Mouse (Mus musculus) forebrain, postnatal 0 days (tissue): ENCODE measurements around the gene Ccsap. TPM values are rescaled to one million over a fixed set of nuclear protein-coding genes. Genes with fewer than 3 reads are reported as not detected.

Experiments
- ATAC-seq: fragments of 200-750 bp; cut with Nextera tagmentation; 2 replicates; pipeline ENCODE4 v1.8.0; 2017; ENCODE audit warnings: mild to moderate bottlenecking, moderate library complexity
- DNase-seq: peaks from one replicate; pipeline ENCODE4 v3.0.0-alpha.2; 2015
- H3K27ac ChIP-seq: fragments of 300-500 bp; sonication (generic); 2 replicates; pipeline ENCODE4 v1.5.1; 2014; ENCODE audit warnings: low read depth, mild to moderate bottlenecking, antibody characterized with exemption, low read length, moderate library complexity, mixed read lengths
- H3K27me3 ChIP-seq: fragments of 300-500 bp; sonication (generic); 2 replicates; pipeline ENCODE4 v1.6.1; 2014; ENCODE audit warnings: mild to moderate bottlenecking, low read length, mixed read lengths; ENCODE audit not compliant: insufficient read depth
- H3K36me3 ChIP-seq: fragments of 300-500 bp; sonication (generic); 2 replicates; pipeline ENCODE4 v1.6.1; 2014; ENCODE audit warnings: mild to moderate bottlenecking, moderate library complexity; ENCODE audit not compliant: insufficient read depth
- H3K4me1 ChIP-seq: fragments of 300-500 bp; sonication (generic); 2 replicates; pipeline ENCODE4 v1.6.1; 2014; ENCODE audit warnings: antibody characterized with exemption; ENCODE audit not compliant: insufficient read depth
- H3K4me2 ChIP-seq: fragments of 300-500 bp; sonication (generic); 2 replicates; pipeline ENCODE4 v1.6.1; 2014; ENCODE audit warnings: low read depth, mild to moderate bottlenecking, moderate library complexity
- H3K4me3 ChIP-seq: fragments of 300-500 bp; sonication (generic); 2 replicates; pipeline ENCODE4 v1.5.1; 2014; ENCODE audit warnings: low read depth, low read length, mixed read lengths
- H3K9ac ChIP-seq: fragments of 300-500 bp; sonication (generic); 2 replicates; pipeline ENCODE4 v1.6.1; 2014; ENCODE audit warnings: mild to moderate bottlenecking
- H3K9me3 ChIP-seq: fragments of 300-500 bp; sonication (generic); 2 replicates; pipeline ENCODE4 v1.6.1; 2016; ENCODE audit warnings: low read length
- CTCF ChIP-seq: sonication (generic); IDR thresholded peaks from 2 replicates; pipeline ENCODE4 v1.5.1; 2016; ENCODE audit warnings: antibody characterized with exemption, control low read depth, low read depth
- WGBS: fragments of 180-500 bp; shearing (Covaris S2); extraction: QIAGEN DNeasy Blood & Tissue Kit; methylation state at CpG from one replicate; pipeline ENCODE4 v1.1.7; 2014; 5-methylcytosine and 5-hydroxymethylcytosine counted together
- polyA plus RNA-seq: library from polyadenylated mRNA; unstranded; fragments of >200 nt; fragmentation: Nextera tagmentation; extraction: Ambion mirVana; gene quantifications from 2 replicates; pipeline ENCODE4 v1.2.1, GENCODE M21; 2015
- total RNA-seq: library from RNA; depleted of rRNA; stranded (reverse); fragments of >200 nt; gene quantifications from 2 replicates; pipeline ENCODE4 v1.2.3, GENCODE M21; 2014

Gene Ccsap
- total and polyA plus RNA-seq, 2 experiments from 2014 or later: 10.6 to 21.8 TPM

GRCm38 (mm10) chr8:123803639-123804038 lies 56.4 kb downstream of the Ccsap start:
- Histone ChIP-seq H3K4me1 (peaks cover 19% of the 10 kb centered on the region), H3K9me3 (no peaks in the 10 kb centered on the region), H3K27ac (no peak overlapping the region), H3K36me3 (no peaks in the 10 kb centered on the region), H3K4me2 (no peak overlapping the region), H3K9ac (no peak overlapping the region), H3K4me3 (no peak overlapping the region), H3K27me3 (no peaks in the 10 kb centered on the region)
- DNase-seq (no peak), ATAC-seq (no peak)
- no peak for TF ChIP-seq CTCF
- WGBS: 89% methylated on average over 1 of the region's 1 CpGs

- 89% methylated on average over 2 of the region's 2 CpGs for WGBS
Observed at GRCm38 (mm10) chr8:123801538-123801937, 58.5 kb downstream of the Ccsap start.

GRCm38 (mm10) chr8:123800867-123801266 lies 59.1 kb downstream of the Ccsap start:
- WGBS: 94% methylated on average over 7 of the region's 7 CpGs
- no peak overlapping the region for H3K4me2 ChIP-seq
- DNase-seq: no peak

More at GRCm38 (mm10) chr8:123801538-123801937, 58.5 kb downstream of the Ccsap start:
- Histone ChIP-seq H3K4me1 (0 out of 2 replicates have a peak, but pooled peaks cover 3% of the 10 kb centered on the region), H3K27me3 (no peaks in the 10 kb centered on the region), H3K4me2 (no peak overlapping the region), H3K9ac (no peak overlapping the region), H3K36me3 (no peaks in the 10 kb centered on the region), H3K27ac (no peak overlapping the region), H3K4me3 (no peak overlapping the region), H3K9me3 (no peaks in the 10 kb centered on the region)
- DNase-seq (no peak), ATAC-seq (no peak)
- no peak for TF ChIP-seq CTCF

GRCm38 (mm10) chr8:123799885-123800284 lies 60.1 kb downstream of the Ccsap start:
- Histone ChIP-seq H3K4me2 (no peak overlapping the region), H3K36me3 (no peaks in the 10 kb centered on the region), H3K4me1 (no peaks in the 10 kb centered on the region), H3K27ac (no peak overlapping the region), H3K4me3 (no peak overlapping the region), H3K27me3 (no peaks in the 10 kb centered on the region), H3K9me3 (no peaks in the 10 kb centered on the region), H3K9ac (no peak overlapping the region)
- ATAC-seq: no peak
- DNase-seq: no peak
- TF ChIP-seq CTCF: no peak
- 68% methylated on average over 3 of the region's 3 CpGs for WGBS

More at GRCm38 (mm10) chr8:123800867-123801266, 59.1 kb downstream of the Ccsap start:
- TF ChIP-seq CTCF: no peak
- Histone ChIP-seq H3K36me3 (no peaks in the 10 kb centered on the region), H3K27me3 (no peaks in the 10 kb centered on the region), H3K4me1 (0 out of 2 replicates have a peak, but pooled peaks cover 3% of the 10 kb centered on the region), H3K27ac (no peak overlapping the region), H3K4me3 (no peak overlapping the region), H3K9me3 (no peaks in the 10 kb centered on the region), H3K9ac (no peak overlapping the region)
- no peak for ATAC-seq

GRCm38 (mm10) chr8:123799434-123799833 lies 60.6 kb downstream of the Ccsap start:
- no peak for ATAC-seq
- TF ChIP-seq CTCF: no peak
- Histone ChIP-seq H3K4me2 (no peak overlapping the region), H3K4me1 (no peaks in the 10 kb centered on the region), H3K27me3 (no peaks in the 10 kb centered on the region), H3K27ac (no peak overlapping the region), H3K4me3 (no peak overlapping the region), H3K9ac (no peak overlapping the region), H3K9me3 (no peaks in the 10 kb centered on the region), H3K36me3 (no peaks in the 10 kb centered on the region)
- 90% methylated on average over 6 of the region's 6 CpGs for WGBS
- no peak for DNase-seq

- no peak for TF ChIP-seq CTCF
- Histone ChIP-seq H3K4me1 (no peaks in the 10 kb centered on the region), H3K27ac (no peak overlapping the region), H3K4me3 (no peak overlapping the region), H3K9me3 (no peaks in the 10 kb centered on the region), H3K9ac (no peak overlapping the region), H3K36me3 (no peaks in the 10 kb centered on the region), H3K4me2 (no peak overlapping the region), H3K27me3 (no peaks in the 10 kb centered on the region)
- no peak for DNase-seq
- no peak for ATAC-seq
- 93% methylated on average over 15 of the region's 15 CpGs for WGBS
Observed at GRCm38 (mm10) chr8:123797928-123798327, 62.1 kb downstream of the Ccsap start.

- H3K27ac ChIP-seq: no peak overlapping the region
- H3K36me3 ChIP-seq: no peaks in the 10 kb centered on the region
- H3K4me3 ChIP-seq: no peak overlapping the region
- no peaks in the 10 kb centered on the region for H3K4me1 ChIP-seq
- no peak for TF ChIP-seq CTCF
- 52% methylated on average over 4 of the region's 4 CpGs for WGBS
- H3K4me2 ChIP-seq: no peak overlapping the region
- ATAC-seq: no peak
- H3K9me3 ChIP-seq: no peaks in the 10 kb centered on the region
- no peak for DNase-seq
- no peak overlapping the region for H3K9ac ChIP-seq
- no peaks in the 10 kb centered on the region for H3K27me3 ChIP-seq
Observed at GRCm38 (mm10) chr8:123796758-123797157, 63.3 kb downstream of the Ccsap start.
